In genomic region chr17:8371834-8372233, GRCm38 (mm10) we compare ENCODE assay signal across 8 mouse cellular contexts. TPM values are rescaled to one million over a fixed set of nuclear protein-coding genes. Genes with fewer than 3 reads are reported as not detected.
DNase-seq lines count a peak whose midpoint lies in the region; ATAC-seq and TF ChIP-seq lines count a peak whose summit lies in the region.

No protein-coding gene starts in this region.

- H3K27me3 ChIP-seq in ES-Bruce4 (ENCODE audit: control insufficient read depth, insufficient read depth, low read length, poor library complexity, severe bottlenecking) = no peaks in the 10 kb centered on the region
- H3K27me3 ChIP-seq in forebrain, embryonic 10.5 days (ENCODE audit: poor library complexity, severe bottlenecking) = 0 out of 2 replicates have a peak, but pooled peaks cover 5% of the 10 kb centered on the region
- peaks cover 4% of the 10 kb centered on the region for H3K27me3 ChIP-seq in heart, embryonic 16.5 days (ENCODE audit: control insufficient read depth, insufficient read depth, low read length)
- peaks cover 12% of the 10 kb centered on the region for H3K27me3 ChIP-seq in liver, embryonic 12.5 days (replicated peaks)

- peak overlapping the region; percentile 21; the same call in 1 of the 2 replicates for H3K9ac ChIP-seq in ES-Bruce4 (ENCODE audit: low read depth, poor library complexity, severe bottlenecking)
- H3K9ac ChIP-seq in heart, embryonic 16.5 days (ENCODE audit: low read length) = peak overlapping the region; percentile 46
- no peak overlapping the region; the same call in 1 of the 2 replicates for H3K9ac ChIP-seq in liver, embryonic 12.5 days

- peak overlapping the region; percentile 88 for H3K27ac ChIP-seq in ES-Bruce4 (ENCODE audit: insufficient read depth, low read length)
- peak overlapping the region; percentile 94 for H3K27ac ChIP-seq in forebrain, embryonic 10.5 days
- H3K27ac ChIP-seq in heart, embryonic 16.5 days (ENCODE audit: low read length) = peak overlapping the region; percentile 60
- peak overlapping the region; percentile 42; the same call in 1 of the 2 replicates for H3K27ac ChIP-seq in liver, embryonic 12.5 days

- H3K4me1 ChIP-seq in ES-Bruce4 (ENCODE audit: control insufficient read depth, insufficient read depth, low read length) = no peaks in the 10 kb centered on the region
- H3K4me1 ChIP-seq in forebrain, embryonic 10.5 days = peaks cover 77% of the 10 kb centered on the region
- H3K4me1 ChIP-seq in heart, embryonic 16.5 days (ENCODE audit: control insufficient read depth, insufficient read depth, low read length) = peaks cover 16% of the 10 kb centered on the region
- H3K4me1 ChIP-seq in liver, embryonic 12.5 days = peaks cover 10% of the 10 kb centered on the region; the same call in 1 of the 2 replicates

- no peaks in the 10 kb centered on the region for H3K36me3 ChIP-seq in ES-Bruce4 (ENCODE audit: control insufficient read depth, insufficient read depth, low read length, poor library complexity, severe bottlenecking)
- no peaks in the 10 kb centered on the region for H3K36me3 ChIP-seq in forebrain, embryonic 10.5 days (replicated peaks)
- no peaks in the 10 kb centered on the region for H3K36me3 ChIP-seq in heart, embryonic 16.5 days (ENCODE audit: control insufficient read depth, insufficient read depth)
- H3K36me3 ChIP-seq in liver, embryonic 12.5 days = no peaks in the 10 kb centered on the region

- ATAC-seq in heart, embryonic 16.5 days (replicated peaks; ENCODE audit: extremely low read depth, insufficient read depth, low FRiP score) = peak; percentile 77
- peak; percentile 74 for ATAC-seq in liver, embryonic 12.5 days

- no peaks in the 10 kb centered on the region for H3K9me3 ChIP-seq in ES-Bruce4 (replicated peaks; ENCODE audit: control insufficient read depth, insufficient read depth, low read length, poor library complexity, severe bottlenecking)
- no peaks in the 10 kb centered on the region for H3K9me3 ChIP-seq in forebrain, embryonic 10.5 days
- no peaks in the 10 kb centered on the region for H3K9me3 ChIP-seq in heart, embryonic 16.5 days (replicated peaks; ENCODE audit: control insufficient read depth, low read length)
- H3K9me3 ChIP-seq in liver, embryonic 12.5 days (replicated peaks) = no peaks in the 10 kb centered on the region

- no peak for TF ChIP-seq EP300 in ES-Bruce4 (IDR thresholded peaks at IDR 0.05; ENCODE audit: insufficient read depth, low read depth, low read length)

- 0% methylated on average over 7 of the region's 7 CpGs for WGBS in forebrain, embryonic 10.5 days
- WGBS in heart, embryonic 16.5 days = 0% methylated on average over 7 of the region's 7 CpGs
- 4% methylated on average over 7 of the region's 7 CpGs for WGBS in liver, embryonic 12.5 days (ENCODE audit: insufficient replicate concordance)

- peak overlapping the region; percentile 25 for H3K4me3 ChIP-seq in ES-Bruce4 (ENCODE audit: low read depth, low read length)
- H3K4me3 ChIP-seq in forebrain, embryonic 10.5 days = peak overlapping the region; percentile 50
- peak overlapping the region; percentile 36 for H3K4me3 ChIP-seq in heart, embryonic 16.5 days (ENCODE audit: low read length)
- peak overlapping the region; percentile 37 for H3K4me3 ChIP-seq in liver, embryonic 12.5 days

- H3K4me2 ChIP-seq in heart, embryonic 16.5 days (ENCODE audit: low read depth, low read length) = peak overlapping the region; percentile 64
- peak overlapping the region; percentile 68 for H3K4me2 ChIP-seq in liver, embryonic 12.5 days

- no peak for TF ChIP-seq CTCF in ES-Bruce4 (IDR thresholded peaks at IDR 0.05; ENCODE audit: low read depth, low read length)

- TF ChIP-seq POLR2A in ES-Bruce4 (IDR thresholded peaks at IDR 0.05; ENCODE audit: insufficient read depth, low read length) = no peak

- DNase-seq in brain, embryonic 18.5 days (ENCODE audit: low read depth, low spot score) = peak; percentile 83
- DNase-seq in forebrain, embryonic 10.5 days (ENCODE audit: extremely low spot score, low spot score) = peak; percentile 89
- peak; percentile 81 for DNase-seq in kidney, postnatal 14 days
- peak; percentile 76 for DNase-seq in naive thymus-derived CD4-positive, alpha-beta T cell, adult 2 months (ENCODE audit: low read depth)
- peak; percentile 71 for DNase-seq in testis, postnatal 10 days (ENCODE audit: low spot score)

RNA-seq across cellular contexts. Expression of gene T2, which starts 16.0 kb away (rescaled TPM):
- 0.44 and 0.81 TPM in 2 replicates for polyA plus RNA-seq in ES-Bruce4 (2011; ENCODE audit: insufficient read depth, insufficient read length, low read depth, missing spikeins)
- polyA plus RNA-seq in forebrain, embryonic 10.5 days (2016; fragmentation: Nextera tagmentation; extraction: Ambion mirVana) = 0.35 and 0.66 TPM in 2 replicates
- polyA plus RNA-seq in heart, embryonic 16.5 days (2015; fragmentation: Nextera tagmentation; extraction: Ambion mirVana) = 1.3 and 2.3 TPM in 2 replicates
- polyA plus RNA-seq in liver, embryonic 12.5 days (2016; fragmentation: Nextera tagmentation; extraction: Ambion mirVana) = 0.08 and 0.15 TPM in 2 replicates

RNA-seq across cellular contexts. Expression of gene Prr18, which starts 34.6 kb away (rescaled TPM):
- polyA plus RNA-seq in ES-Bruce4 (2011; ENCODE audit: insufficient read depth, insufficient read length, low read depth, missing spikeins) = 0.61 and 0.81 TPM in 2 replicates
- polyA plus RNA-seq in forebrain, embryonic 10.5 days (2016; fragmentation: Nextera tagmentation; extraction: Ambion mirVana) = 0.19 and 0.30 TPM in 2 replicates
- polyA plus RNA-seq in heart, embryonic 16.5 days (2015; fragmentation: Nextera tagmentation; extraction: Ambion mirVana) = 0.21 and 0.30 TPM in 2 replicates
- 0.04 and 0.12 TPM in 2 replicates for polyA plus RNA-seq in liver, embryonic 12.5 days (2016; fragmentation: Nextera tagmentation; extraction: Ambion mirVana)

Comparison
In these comparisons a context has a peak if more than half of its experiments do, and no peak if none do; other contexts are left out.
1. Peak in every context shown above with its lines: DNase-seq, ATAC-seq, H3K4me3 ChIP-seq and H3K27ac ChIP-seq.
2. H3K27ac ChIP-seq: peak in every context shown above with its lines; median percentile 94 in forebrain, embryonic 10.5 days; 88 in ES-Bruce4; 60 in heart, embryonic 16.5 days; 42 in liver, embryonic 12.5 days.